In genomic region chr9:25253478-25253824, GRCm38 (mm10) we compare ENCODE assay signal across 8 mouse cellular contexts. TPM values are rescaled to one million over a fixed set of nuclear protein-coding genes. Genes with fewer than 3 reads are reported as not detected.
DNase-seq lines count a peak whose midpoint lies in the region; ATAC-seq and TF ChIP-seq lines count a peak whose summit lies in the region.

No protein-coding gene starts in this region.

- H3K4me2 ChIP-seq in lung, embryonic 14.5 days, result peak overlapping the region; percentile 63
- H3K4me2 ChIP-seq in embryonic facial prominence, embryonic 14.5 days (ENCODE audit: low read depth, low read length), result peak overlapping the region; percentile 66
- H3K4me2 ChIP-seq in intestine, embryonic 16.5 days (ENCODE audit: low read depth, low read length), result peak overlapping the region; percentile 52
- peak overlapping the region; percentile 60 for H3K4me2 ChIP-seq in neural tube, embryonic 13.5 days

- H3K4me3 ChIP-seq in lung, embryonic 14.5 days (ENCODE audit: low read depth, low read length), result peak overlapping the region; percentile 99
- peak overlapping the region; percentile 99 for H3K4me3 ChIP-seq in embryonic facial prominence, embryonic 14.5 days (ENCODE audit: low read depth, low read length)
- peak overlapping the region; percentile 100 for H3K4me3 ChIP-seq in intestine, embryonic 16.5 days (ENCODE audit: low read length)
- peak overlapping the region; percentile 99 for H3K4me3 ChIP-seq in neural tube, embryonic 13.5 days

- no peaks in the 10 kb centered on the region for H3K27me3 ChIP-seq in lung, embryonic 14.5 days (ENCODE audit: insufficient read depth, low read length)
- no peaks in the 10 kb centered on the region for H3K27me3 ChIP-seq in embryonic facial prominence, embryonic 14.5 days (replicated peaks; ENCODE audit: control insufficient read depth, insufficient read depth, low read length)
- no peaks in the 10 kb centered on the region for H3K27me3 ChIP-seq in intestine, embryonic 16.5 days (replicated peaks; ENCODE audit: control insufficient read depth, insufficient read depth, low read length)
- H3K27me3 ChIP-seq in neural tube, embryonic 13.5 days, result no peaks in the 10 kb centered on the region

- no peak for DNase-seq in lung, embryonic 14.5 days
- DNase-seq in lung, postnatal 4 days, result no peak
- DNase-seq in embryonic facial prominence, embryonic 14.5 days (ENCODE audit: low spot score), result no peak
- no peak for DNase-seq in cerebellum, adult 11-12 months
- DNase-seq in ovary, adult 18-20 months (ENCODE audit: low spot score), result no peak
- no peak for DNase-seq in testis, postnatal 14 days (ENCODE audit: low spot score)

- peak overlapping the region; percentile 99 for H3K9ac ChIP-seq in lung, embryonic 14.5 days
- peak overlapping the region; percentile 98 for H3K9ac ChIP-seq in embryonic facial prominence, embryonic 14.5 days (ENCODE audit: low read depth, low read length)
- peak overlapping the region; percentile 100 for H3K9ac ChIP-seq in intestine, embryonic 16.5 days (ENCODE audit: low read depth, low read length)
- peak overlapping the region; percentile 98 for H3K9ac ChIP-seq in neural tube, embryonic 13.5 days

- H3K4me1 ChIP-seq in lung, embryonic 14.5 days (ENCODE audit: insufficient read depth), result peaks cover 11% of the 10 kb centered on the region; the same call in 1 of the 2 replicates
- peaks cover 17% of the 10 kb centered on the region for H3K4me1 ChIP-seq in embryonic facial prominence, embryonic 14.5 days (ENCODE audit: control insufficient read depth, insufficient read depth, low read length)
- H3K4me1 ChIP-seq in intestine, embryonic 16.5 days (ENCODE audit: control insufficient read depth, insufficient read depth, low read length), result peaks cover 12% of the 10 kb centered on the region
- peaks cover 34% of the 10 kb centered on the region for H3K4me1 ChIP-seq in neural tube, embryonic 13.5 days (replicated peaks)

- WGBS in lung, embryonic 14.5 days, result 5% methylated on average over 3 of the region's 3 CpGs
- WGBS in embryonic facial prominence, embryonic 14.5 days, result 4% methylated on average over 3 of the region's 3 CpGs
- WGBS in intestine, embryonic 16.5 days, result 4% methylated on average over 3 of the region's 3 CpGs
- 14% methylated on average over 3 of the region's 3 CpGs for WGBS in neural tube, embryonic 13.5 days

- peak overlapping the region; percentile 99 for H3K27ac ChIP-seq in lung, embryonic 14.5 days (ENCODE audit: low read depth)
- peak overlapping the region; percentile 100 for H3K27ac ChIP-seq in embryonic facial prominence, embryonic 14.5 days (replicated peaks; ENCODE audit: low read depth, low read length)
- H3K27ac ChIP-seq in intestine, embryonic 16.5 days (ENCODE audit: low read length), result peak overlapping the region; percentile 98
- H3K27ac ChIP-seq in neural tube, embryonic 13.5 days (replicated peaks), result peak overlapping the region; percentile 99

- no peaks in the 10 kb centered on the region for H3K9me3 ChIP-seq in lung, embryonic 14.5 days (ENCODE audit: low read depth, low read length)
- no peaks in the 10 kb centered on the region for H3K9me3 ChIP-seq in embryonic facial prominence, embryonic 14.5 days (ENCODE audit: control insufficient read depth, low read length)
- H3K9me3 ChIP-seq in intestine, embryonic 16.5 days (ENCODE audit: control insufficient read depth, low read length), result no peaks in the 10 kb centered on the region
- H3K9me3 ChIP-seq in neural tube, embryonic 13.5 days, result no peaks in the 10 kb centered on the region

- TF ChIP-seq CTCF in lung, embryonic 14.5 days (IDR thresholded peaks at IDR 0.05; ENCODE audit: low read depth), result no peak

- ATAC-seq in lung, embryonic 14.5 days (ENCODE audit: insufficient read depth), result no peak
- no peak for ATAC-seq in embryonic facial prominence, embryonic 14.5 days (ENCODE audit: low read depth)
- ATAC-seq in intestine, embryonic 16.5 days, result no peak
- ATAC-seq in neural tube, embryonic 13.5 days (ENCODE audit: low read depth), result no peak

- no peaks in the 10 kb centered on the region for H3K36me3 ChIP-seq in lung, embryonic 14.5 days (ENCODE audit: insufficient read depth)
- no peaks in the 10 kb centered on the region for H3K36me3 ChIP-seq in embryonic facial prominence, embryonic 14.5 days (ENCODE audit: control insufficient read depth, insufficient read depth, low read length)
- H3K36me3 ChIP-seq in intestine, embryonic 16.5 days (ENCODE audit: control insufficient read depth, insufficient read depth, low read length), result no peaks in the 10 kb centered on the region
- no peaks in the 10 kb centered on the region for H3K36me3 ChIP-seq in neural tube, embryonic 13.5 days

RNA-seq across cellular contexts. Expression of gene Sept7, which starts 1.2 kb away (rescaled TPM):
- 303 and 307 TPM in 2 replicates for polyA plus RNA-seq in lung, embryonic 14.5 days (2014; fragmentation: Nextera tagmentation; extraction: Ambion mirVana)
- 297 TPM in 2 replicates for polyA plus RNA-seq in embryonic facial prominence, embryonic 14.5 days (2014; fragmentation: Nextera tagmentation; extraction: Ambion mirVana)
- 197 and 208 TPM in 2 replicates for polyA plus RNA-seq in intestine, embryonic 16.5 days (2015; fragmentation: Nextera tagmentation; extraction: Ambion mirVana)
- polyA plus RNA-seq in neural tube, embryonic 13.5 days (2015; fragmentation: Nextera tagmentation; extraction: Ambion mirVana), result 284 and 297 TPM in 2 replicates
